ENCODE assay signal across 34 mouse cellular contexts in the genomic region with DNA sequence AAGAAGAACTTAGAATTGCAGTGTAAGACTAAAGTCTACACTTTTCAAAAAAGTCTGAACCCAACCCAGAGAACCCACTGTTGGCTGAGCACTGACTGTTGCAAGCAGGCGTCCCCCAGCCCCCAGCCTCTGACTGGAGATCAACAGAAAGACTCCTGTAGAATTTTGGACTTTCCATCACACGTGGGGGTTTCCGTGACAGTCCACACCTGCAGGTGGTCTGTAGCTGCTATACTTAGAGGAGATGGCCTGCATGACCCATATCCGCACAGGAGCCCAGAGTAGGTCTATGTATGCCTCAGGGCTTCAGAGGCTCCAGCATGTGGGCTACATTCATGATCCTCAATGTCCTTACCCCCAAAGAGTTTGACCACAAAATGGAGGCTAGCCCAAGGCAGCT. TPM values are rescaled to one million over a fixed set of nuclear protein-coding genes. Genes with fewer than 3 reads are reported as not detected.
"Had no signal": no experiment of that assay in that cellular context is flagged by ENCODE, and none has a peak within 500 bp of the region (broad histone marks: within the 10 kb centered on the region; RNA-seq: fewer than 3 reads in every experiment).

No protein-coding gene starts in this region.

- H3K27me3 ChIP-seq: embryonic facial prominence, embryonic 12.5 days; embryonic facial prominence, embryonic 15.5 days; forebrain, embryonic 15.5 days had no signal

- H3K27ac ChIP-seq: embryonic facial prominence, embryonic 10.5 days; embryonic facial prominence, embryonic 12.5 days; embryonic facial prominence, embryonic 13.5 days; embryonic facial prominence, embryonic 15.5 days; forebrain, embryonic 10.5 days; forebrain, embryonic 12.5 days; forebrain, embryonic 13.5 days; forebrain, embryonic 15.5 days; gastrocnemius, adult 2 months; heart, adult 2 months; heart, embryonic 10.5 days had no signal

- H3K4me1 ChIP-seq: forebrain, embryonic 12.5 days had no signal

- H3K36me3 ChIP-seq: embryonic facial prominence, embryonic 10.5 days; embryonic facial prominence, embryonic 12.5 days; embryonic facial prominence, embryonic 13.5 days; embryonic facial prominence, embryonic 15.5 days; forebrain, embryonic 10.5 days; forebrain, embryonic 12.5 days; forebrain, embryonic 15.5 days; heart, embryonic 10.5 days had no signal

- DNase-seq: cerebellum, postnatal 10 days; cerebellum, postnatal 14 days; cerebellum, postnatal 25 days; cerebellum, postnatal 36 days; embryo, embryonic 11 days; forebrain, postnatal 0 days; gastrocnemius, adult 2 months; gastrocnemius, postnatal 10 days; gastrocnemius, postnatal 14 days; gastrocnemius, postnatal 25 days; gastrocnemius, postnatal 36 days; heart, adult 11 months; heart, adult 18-20 months; heart, adult 2 months had no signal

- H3K9me3 ChIP-seq: embryonic facial prominence, embryonic 10.5 days; embryonic facial prominence, embryonic 12.5 days; embryonic facial prominence, embryonic 13.5 days; embryonic facial prominence, embryonic 15.5 days; forebrain, embryonic 10.5 days; forebrain, embryonic 12.5 days; forebrain, embryonic 13.5 days; forebrain, embryonic 15.5 days; heart, embryonic 10.5 days had no signal

- H3K9ac ChIP-seq: embryonic facial prominence, embryonic 12.5 days; embryonic facial prominence, embryonic 13.5 days; embryonic facial prominence, embryonic 15.5 days; forebrain, embryonic 12.5 days; forebrain, embryonic 13.5 days; forebrain, embryonic 15.5 days; forebrain, postnatal 0 days had no signal

- H3K4me2 ChIP-seq: embryonic facial prominence, embryonic 12.5 days; embryonic facial prominence, embryonic 13.5 days; embryonic facial prominence, embryonic 15.5 days; forebrain, embryonic 12.5 days; forebrain, embryonic 13.5 days; forebrain, embryonic 15.5 days had no signal

- H3K4me3 ChIP-seq: embryonic facial prominence, embryonic 10.5 days; embryonic facial prominence, embryonic 12.5 days; embryonic facial prominence, embryonic 13.5 days; embryonic facial prominence, embryonic 15.5 days; erythroblast, embryonic 14.5 days; forebrain, embryonic 10.5 days; forebrain, embryonic 12.5 days; forebrain, embryonic 13.5 days; forebrain, embryonic 15.5 days; gastrocnemius, adult 2 months; heart, adult 2 months; heart, embryonic 10.5 days had no signal

RNA-seq across cellular contexts. Expression of a gene that starts 3.0 kb away (rescaled TPM):
- total RNA-seq: common myeloid progenitor, adult 5-6 weeks; forebrain, postnatal 0 days; gastrocnemius, adult 18-20 months; gastrocnemius, adult 2 months; gastrocnemius, adult 8-10 months; gastrocnemius, postnatal 10 days; gastrocnemius, postnatal 14 days; gastrocnemius, postnatal 25 days; gastrocnemius, postnatal 36 days; gastrocnemius, postnatal 4 days; heart, adult 18-20 months; heart, adult 2 months; heart, adult 8-10 months had no signal
- polyA plus RNA-seq: embryonic facial prominence, embryonic 14.5 days; erythroblast, embryonic 14.5 days; forebrain, embryonic 13.5 days had no signal

RNA-seq across cellular contexts. Expression of a gene that starts 4.6 kb away (rescaled TPM):
- total RNA-seq: forebrain, postnatal 0 days; gastrocnemius, adult 18-20 months; gastrocnemius, adult 2 months; gastrocnemius, adult 8-10 months; gastrocnemius, postnatal 10 days; gastrocnemius, postnatal 14 days; gastrocnemius, postnatal 25 days; gastrocnemius, postnatal 36 days; gastrocnemius, postnatal 4 days; heart, adult 18-20 months had no signal
- polyA plus RNA-seq: embryonic facial prominence, embryonic 10.5 days; embryonic facial prominence, embryonic 11.5 days; embryonic facial prominence, embryonic 14.5 days; erythroblast, embryonic 14.5 days; forebrain, embryonic 10.5 days; forebrain, embryonic 11.5 days; forebrain, embryonic 12.5 days; forebrain, embryonic 13.5 days; forebrain, embryonic 14.5 days; forebrain, embryonic 15.5 days; forebrain, embryonic 16.5 days; forebrain, postnatal 0 days; heart, embryonic 10.5 days had no signal
